Mouse (Mus musculus) thymus, adult 2 months (tissue): ENCODE measurements around the gene Krt14. TPM values are rescaled to one million over a fixed set of nuclear protein-coding genes. Genes with fewer than 3 reads are reported as not detected.

Experiments
- DNase-seq: peaks from one replicate; pipeline ENCODE4 v3.0.0; 2021
- H3K27ac ChIP-seq: fragments of 200-500 bp; 2 replicates; pipeline ENCODE4 v1.5.1; 2012; ENCODE audit warnings: low read length, control low read depth; ENCODE audit not compliant: control insufficient read depth, insufficient read depth
- H3K27me3 ChIP-seq: fragments of 200-500 bp; 2 replicates; pipeline ENCODE4 v1.6.1; 2012; ENCODE audit warnings: mild to moderate bottlenecking, low read length, moderate library complexity, mixed read lengths; ENCODE audit not compliant: control insufficient read depth, insufficient read depth
- H3K36me3 ChIP-seq: fragments of 200-500 bp; 2 replicates; pipeline ENCODE4 v1.6.1; 2012; ENCODE audit warnings: mild to moderate bottlenecking, low read length, moderate library complexity; ENCODE audit not compliant: control insufficient read depth, insufficient read depth
- H3K4me1 ChIP-seq: fragments of 200-500 bp; replicated peaks from 2 replicates; pipeline ENCODE4 v1.6.1; 2012; ENCODE audit warnings: low read length; ENCODE audit not compliant: control insufficient read depth, insufficient read depth
- H3K4me3 ChIP-seq: fragments of 200-500 bp; 2 replicates; pipeline ENCODE4 v1.5.1; 2012; ENCODE audit warnings: mild to moderate bottlenecking, low read length, control low read depth, moderate library complexity; ENCODE audit not compliant: control insufficient read depth, insufficient read depth
- CTCF ChIP-seq: fragments of 200-500 bp; IDR thresholded peaks from 2 replicates; pipeline ENCODE4 v1.5.1; 2012; ENCODE audit warnings: mild to moderate bottlenecking, control low read depth, low read length, moderate library complexity, borderline replicate concordance; ENCODE audit not compliant: control insufficient read depth, poor library complexity, insufficient read depth; ENCODE audit errors: extremely low read depth
- POLR2A ChIP-seq: fragments of 200-500 bp; IDR thresholded peaks from 2 replicates; pipeline ENCODE4 v1.6.1; 2012; ENCODE audit warnings: mild to moderate bottlenecking, low read length, control low read depth, moderate library complexity; ENCODE audit not compliant: control insufficient read depth, poor library complexity, insufficient read depth; ENCODE audit errors: extremely low read depth
- WGBS: fragments of 180-500 bp; shearing (Covaris S2); methylation state at CpG from one replicate; pipeline ENCODE4 v1.1.7; 2018; 5-methylcytosine and 5-hydroxymethylcytosine counted together
- polyA plus RNA-seq: library from polyadenylated mRNA; depleted of rRNA; stranded (reverse); fragments of >200 nt; gene quantifications from 2 replicates; pipeline ENCODE4 v1.2.3, GENCODE M21; 2012

The Krt14 gene
- polyA plus RNA-seq, 1 experiment, result 80.7 TPM

DNA sequence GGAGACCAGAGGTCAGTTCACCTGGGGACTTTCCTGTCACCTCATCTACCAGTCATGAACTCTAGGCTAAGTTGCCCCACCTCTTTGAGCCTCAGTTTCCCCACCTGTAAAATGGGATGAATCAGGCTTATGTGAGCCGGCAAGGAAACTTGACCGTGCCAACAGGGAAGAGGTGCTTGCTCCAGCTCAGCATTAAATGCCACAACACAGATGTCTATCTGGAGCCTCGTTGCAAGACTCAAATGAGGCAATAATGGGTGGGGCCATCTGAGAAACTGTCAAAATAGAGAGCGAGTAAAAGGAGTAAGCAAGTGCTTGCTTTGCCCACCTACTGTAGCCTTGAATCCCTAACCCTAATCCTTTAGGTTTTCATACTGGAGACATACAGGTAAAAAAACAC, 12.0 kb upstream of the Krt14 start:
- Histone ChIP-seq H3K36me3 (no peaks in the 10 kb centered on the region), H3K27ac (no peak overlapping the region), H3K4me3 (no peak overlapping the region), H3K27me3 (no peaks in the 10 kb centered on the region), H3K4me1 (no peaks in the 10 kb centered on the region)
- DNase-seq, result no peak
- WGBS, result 85% methylated on average over 4 of the region's 4 CpGs
- TF ChIP-seq POLR2A (no peak), CTCF (no peak)

DNA sequence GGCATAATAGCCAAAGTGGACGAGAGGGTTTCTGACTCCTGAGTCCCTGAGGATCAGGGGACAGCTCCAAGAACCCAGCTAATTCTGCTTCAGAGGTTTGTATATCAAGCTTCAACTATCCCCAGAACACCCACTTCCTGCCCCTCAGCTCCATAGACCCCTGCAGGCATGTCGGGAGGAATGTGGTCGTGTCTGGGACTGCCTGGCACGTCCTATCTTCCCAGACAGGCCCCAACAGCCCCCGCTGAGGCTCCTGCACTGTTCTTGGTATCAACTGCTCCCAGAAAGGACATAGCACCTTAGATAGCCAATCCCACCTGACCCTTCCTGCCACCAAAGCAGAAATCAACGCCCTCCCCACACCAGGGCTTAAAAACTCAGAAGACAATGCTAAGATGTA, 1.2 kb upstream of the Krt14 start:
- Histone ChIP-seq H3K36me3 (no peaks in the 10 kb centered on the region), H3K4me1 (no peaks in the 10 kb centered on the region), H3K27me3 (no peaks in the 10 kb centered on the region), H3K27ac (no peak overlapping the region), H3K4me3 (no peak overlapping the region)
- WGBS, result 54% methylated on average over 6 of the region's 6 CpGs
- DNase-seq, result no peak
- TF ChIP-seq CTCF (no peak), POLR2A (no peak)

- no peak overlapping the region for H3K27ac ChIP-seq
- TF ChIP-seq CTCF, result no peak
- no peak for TF ChIP-seq POLR2A
- no peaks in the 10 kb centered on the region for H3K4me1 ChIP-seq
- DNase-seq, result no peak
- no peak overlapping the region for H3K4me3 ChIP-seq
- H3K27me3 ChIP-seq, result no peaks in the 10 kb centered on the region
- 22% methylated on average over 6 of the region's 6 CpGs for WGBS
- H3K36me3 ChIP-seq, result no peaks in the 10 kb centered on the region
Observed at GRCm38 (mm10) chr11:100203448-100203847, 3.9 kb downstream of the Krt14 start.

DNA sequence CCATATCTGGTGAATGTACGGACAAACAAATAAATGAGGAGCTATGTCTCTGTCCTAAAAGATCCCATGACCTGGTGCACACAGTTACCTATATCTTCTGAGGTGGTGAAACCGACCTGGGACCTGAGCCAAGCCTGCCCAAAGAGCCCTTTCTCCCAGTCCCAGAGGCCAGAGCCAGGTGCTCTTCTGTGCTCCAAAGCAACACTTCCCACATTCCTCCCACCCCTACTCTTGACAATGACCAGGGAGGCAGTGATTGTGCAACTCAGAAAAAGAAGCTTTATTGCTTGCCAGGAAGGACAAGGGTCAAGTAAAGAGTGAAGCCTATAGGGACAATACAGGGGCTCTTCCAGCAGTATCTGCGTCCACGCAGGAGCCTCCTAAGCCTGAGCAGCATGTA, 4.4 kb downstream of the Krt14 start:
- no peak for DNase-seq
- H3K4me1 ChIP-seq, result no peaks in the 10 kb centered on the region
- no peak overlapping the region for H3K4me3 ChIP-seq
- no peaks in the 10 kb centered on the region for H3K36me3 ChIP-seq
- no peak for TF ChIP-seq CTCF
- no peak for TF ChIP-seq POLR2A
- H3K27ac ChIP-seq, result no peak overlapping the region
- H3K27me3 ChIP-seq, result no peaks in the 10 kb centered on the region
- 86% methylated on average over 4 of the region's 4 CpGs for WGBS

DNA sequence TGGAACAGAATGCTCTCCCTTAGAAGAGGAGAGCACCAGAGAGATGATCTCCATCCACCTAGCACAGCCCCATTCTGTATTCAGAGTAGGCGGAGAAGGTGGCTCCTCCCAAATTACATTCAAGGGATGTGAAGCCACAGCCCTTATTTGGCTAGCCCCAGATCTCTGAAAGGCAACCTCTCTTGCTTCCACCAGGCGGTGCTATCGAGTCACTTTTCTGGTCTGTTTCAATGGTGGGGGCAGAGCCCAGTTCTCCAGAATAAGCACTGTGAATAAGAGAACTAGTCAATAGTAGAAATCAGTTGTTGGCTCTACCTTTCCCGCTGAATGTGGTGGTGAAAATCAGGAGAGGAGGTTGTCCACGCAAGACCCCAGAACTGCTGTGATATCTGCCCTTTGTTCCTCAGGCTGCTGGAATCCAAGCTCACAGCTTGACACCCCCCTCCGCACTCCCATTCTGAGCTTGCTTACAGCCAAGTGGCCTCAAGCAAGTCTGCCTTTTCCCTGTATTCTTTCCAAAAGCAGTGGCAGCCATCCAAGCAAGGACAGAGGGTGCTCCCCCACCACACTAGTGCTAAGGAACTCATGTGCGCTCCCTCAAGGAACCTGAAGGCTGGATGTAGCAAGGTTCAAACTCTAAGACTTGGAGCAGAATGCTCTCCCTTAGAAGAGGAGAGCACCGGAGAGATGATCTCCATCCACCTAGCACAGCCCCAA, 7.1 kb downstream of the Krt14 start:
- no peak overlapping the region for H3K4me3 ChIP-seq
- H3K4me1 ChIP-seq, result no peaks in the 10 kb centered on the region
- WGBS, result 46% methylated on average over 8 of the region's 8 CpGs
- TF ChIP-seq CTCF, result no peak
- no peak for TF ChIP-seq POLR2A
- H3K27ac ChIP-seq, result no peak overlapping the region
- DNase-seq, result no peak
- H3K27me3 ChIP-seq, result no peaks in the 10 kb centered on the region
- H3K36me3 ChIP-seq, result no peaks in the 10 kb centered on the region

GRCm38 (mm10) chr11:100198666-100199065, 8.7 kb downstream of the Krt14 start:
- H3K4me3 ChIP-seq, result no peak overlapping the region
- 59% methylated on average over 4 of the region's 4 CpGs for WGBS
- H3K27ac ChIP-seq, result no peak overlapping the region
- H3K4me1 ChIP-seq, result no peaks in the 10 kb centered on the region
- H3K36me3 ChIP-seq, result no peaks in the 10 kb centered on the region
- H3K27me3 ChIP-seq, result no peaks in the 10 kb centered on the region
- DNase-seq, result no peak
- TF ChIP-seq CTCF, result no peak
- TF ChIP-seq POLR2A, result no peak

DNA sequence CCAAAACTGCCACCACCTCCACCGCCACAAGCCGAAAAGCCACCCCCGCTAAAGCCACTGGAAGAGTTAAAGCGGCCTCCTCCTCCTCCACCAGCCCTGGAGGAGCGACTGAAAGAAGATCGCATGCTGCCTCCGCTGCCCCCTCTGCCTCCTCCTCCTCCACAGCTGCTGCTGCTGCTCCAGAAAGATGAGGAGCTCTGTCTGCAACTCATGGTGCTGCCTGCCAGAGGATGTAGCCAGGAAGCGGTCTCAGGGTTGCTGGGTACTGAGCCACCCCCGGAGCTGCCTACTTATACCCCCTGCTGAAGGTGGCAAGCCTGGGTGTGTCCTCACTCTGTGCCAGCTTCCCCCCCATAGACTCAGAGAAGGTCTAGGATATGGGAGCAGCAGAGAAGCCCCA, 14.4 kb downstream of the Krt14 start, which contains the start of gene Krt9:
Krt9 (minus strand) TSS at position 255 of the 400 bp plus-strand sequence.
- no peak for DNase-seq
- 52% methylated on average over 9 of the region's 9 CpGs for WGBS
- Histone ChIP-seq H3K27me3 (no peaks in the 10 kb centered on the region), H3K27ac (no peak within 1 kb of the TSS), H3K4me1 (no peaks in the 10 kb centered on the region), H3K36me3 (no peaks in the 10 kb centered on the region), H3K4me3 (no peak within 1 kb of the TSS)
- no peak for TF ChIP-seq POLR2A
- no peak for TF ChIP-seq CTCF
